Mouse (Mus musculus) limb, embryonic 14.5 days (tissue): ENCODE results near the gene Gsta1. TPM values are rescaled to one million over a fixed set of nuclear protein-coding genes. Genes with fewer than 3 reads are reported as not detected.
"Not testable (repeated sequence)": the region's sequence is repeated elsewhere in the genome, so short reads cannot be mapped to it uniquely, and the experiment has no call there.

Source experiments
- ATAC-seq: fragments of 200-750 bp; cut with Nextera tagmentation; 2 replicates; pipeline ENCODE4 v1.8.0; 2017; ENCODE audit warnings: low read depth, moderate number of reproducible peaks, moderate TSS enrichment; ENCODE audit not compliant: low FRiP score
- DNase-seq: peaks from one replicate; pipeline ENCODE4 v3.0.0-alpha.2; 2015; ENCODE audit warnings: low spot score
- H3K27ac ChIP-seq: fragments of 300-500 bp; sonication (generic); replicated peaks from 2 replicates; pipeline ENCODE4 v1.5.1; 2014; ENCODE audit warnings: low read depth, mild to moderate bottlenecking, low read length, moderate library complexity, mixed read lengths
- H3K27me3 ChIP-seq: fragments of 300-500 bp; sonication (generic); 2 replicates; pipeline ENCODE4 v1.6.1; 2014; ENCODE audit warnings: low read length, mixed read lengths; ENCODE audit not compliant: control insufficient read depth, insufficient read depth
- H3K36me3 ChIP-seq: fragments of 300-500 bp; sonication (generic); 2 replicates; pipeline ENCODE4 v1.6.1; 2014; ENCODE audit warnings: mild to moderate bottlenecking, low read length, moderate library complexity, mixed read lengths; ENCODE audit not compliant: control insufficient read depth, insufficient read depth
- H3K4me1 ChIP-seq: fragments of 300-500 bp; sonication (generic); 2 replicates; pipeline ENCODE4 v1.6.1; 2014; ENCODE audit warnings: antibody characterized with exemption, low read length, mixed read lengths; ENCODE audit not compliant: control insufficient read depth, insufficient read depth
- H3K4me2 ChIP-seq: fragments of 300-500 bp; sonication (generic); replicated peaks from 2 replicates; pipeline ENCODE4 v1.6.1; 2014; ENCODE audit warnings: low read depth, mild to moderate bottlenecking, low read length, moderate library complexity; ENCODE audit not compliant: severe bottlenecking
- H3K4me3 ChIP-seq: fragments of 300-500 bp; sonication (generic); replicated peaks from 2 replicates; pipeline ENCODE4 v1.5.1; 2014; ENCODE audit warnings: low read length
- H3K9ac ChIP-seq: fragments of 300-500 bp; sonication (generic); 2 replicates; pipeline ENCODE4 v1.6.1; 2014; ENCODE audit warnings: mild to moderate bottlenecking, low read depth, low read length, moderate library complexity; ENCODE audit not compliant: severe bottlenecking
- H3K9me3 ChIP-seq: fragments of 300-500 bp; sonication (generic); 2 replicates; pipeline ENCODE4 v1.6.1; 2016; ENCODE audit warnings: low read length; ENCODE audit not compliant: control insufficient read depth
- POLR2A ChIP-seq: fragments of 200-500 bp; IDR thresholded peaks from 2 replicates; pipeline ENCODE4 v1.8.0; 2012; ENCODE audit warnings: inconsistent platforms, mild to moderate bottlenecking, moderate library complexity, borderline replicate concordance; ENCODE audit not compliant: insufficient read depth, insufficient read length; ENCODE audit errors: extremely low read depth
- WGBS: fragments of 180-500 bp; shearing (Covaris S2); extraction: QIAGEN DNeasy Blood & Tissue Kit; methylation state at CpG from one replicate; pipeline ENCODE4 v1.1.7; 2014; 5-methylcytosine and 5-hydroxymethylcytosine counted together
- polyA plus RNA-seq, 2 experiments: library from polyadenylated mRNA; depleted of rRNA in 1 of 2; stranded (reverse) in 1 of 2; unstranded in 1 of 2; fragments of >200 nt; fragmentation: Nextera tagmentation in 1 of 2; extraction: Ambion mirVana in 1 of 2; gene quantifications; 2 replicates each; pipeline versions ENCODE4 v1.2.1 to v1.2.3; 2012 to 2014

The Gsta1 gene
- polyA plus RNA-seq, 2 experiments: 0.55 to 3.2 TPM

DNA sequence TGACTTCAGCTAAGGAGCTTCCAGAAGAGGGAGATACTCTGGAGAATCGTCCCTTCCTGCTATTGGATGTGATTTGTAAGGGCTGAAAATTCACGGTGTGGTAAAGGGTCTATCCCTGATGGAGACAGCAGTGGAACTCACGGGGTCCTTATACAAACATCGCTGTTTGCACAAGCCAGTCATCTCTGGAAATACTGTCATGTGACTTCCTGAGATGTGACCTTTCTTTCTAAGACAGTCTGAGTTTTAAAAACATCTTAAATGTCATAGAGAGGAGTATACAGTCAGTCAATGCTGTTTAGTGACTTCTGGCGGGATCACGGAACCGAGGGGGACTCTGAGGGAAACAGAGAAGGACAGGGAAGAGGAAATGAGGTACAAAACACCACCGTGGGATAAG is 7.8 kb upstream of the Gsta1 start:
- WGBS: 85% methylated on average over 8 of the region's 8 CpGs
- Histone ChIP-seq H3K36me3 (no peaks in the 10 kb centered on the region), H3K4me1 (0 out of 2 replicates have a peak, but pooled peaks cover 3% of the 10 kb centered on the region), H3K4me2 (no peak overlapping the region), H3K4me3 (no peak overlapping the region), H3K27me3 (no peaks in the 10 kb centered on the region), H3K9me3 (no peaks in the 10 kb centered on the region), H3K27ac (no peak overlapping the region), H3K9ac (no peak overlapping the region)
- TF ChIP-seq POLR2A: no peak
- ATAC-seq (no peak), DNase-seq (no peak)

DNA sequence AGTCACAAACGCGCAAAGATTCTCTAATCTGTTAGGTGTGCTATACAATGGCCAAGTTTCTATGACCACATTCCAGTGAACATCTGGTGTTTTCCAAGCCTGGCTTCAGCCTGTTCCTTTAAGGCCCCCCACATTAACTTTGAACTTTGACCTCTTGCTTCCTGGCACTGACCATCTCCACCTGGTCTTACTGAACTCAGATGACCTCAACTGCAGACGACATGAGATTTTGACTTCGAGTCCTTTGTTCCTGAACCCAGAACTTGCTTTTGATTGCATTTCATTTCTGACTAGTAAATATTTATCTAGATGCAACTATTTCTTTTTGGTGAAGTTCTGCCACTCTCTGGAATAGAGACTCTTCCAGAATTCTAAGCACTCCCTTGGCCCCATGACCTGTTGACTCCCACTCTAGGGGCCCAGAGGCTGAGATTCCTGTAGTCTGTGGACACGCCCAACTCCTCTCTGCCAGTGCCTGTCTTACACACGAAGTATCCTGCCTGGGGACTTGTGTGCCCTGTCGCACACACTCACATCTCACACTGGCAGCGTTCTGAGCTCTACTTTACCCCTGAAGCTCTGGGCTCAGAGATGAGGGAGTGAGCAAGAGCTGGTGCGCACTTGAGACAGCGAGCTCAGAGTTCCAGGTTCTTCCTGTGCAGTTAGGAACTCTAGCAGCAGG is 7.1 kb upstream of the Gsta1 start:
- TF ChIP-seq POLR2A: no peak
- no peaks in the 10 kb centered on the region for H3K36me3 ChIP-seq
- H3K4me1 ChIP-seq: 0 out of 2 replicates have a peak, but pooled peaks cover 3% of the 10 kb centered on the region
- H3K4me2 ChIP-seq: no peak overlapping the region
- DNase-seq: no peak
- H3K27me3 ChIP-seq: no peaks in the 10 kb centered on the region
- no peak overlapping the region for H3K9ac ChIP-seq
- H3K27ac ChIP-seq: no peak overlapping the region
- no peak for ATAC-seq
- H3K4me3 ChIP-seq: no peak overlapping the region
- 53% methylated on average over 10 of the region's 10 CpGs for whole genome bisulfite sequencing
- no peaks in the 10 kb centered on the region for H3K9me3 ChIP-seq

DNA sequence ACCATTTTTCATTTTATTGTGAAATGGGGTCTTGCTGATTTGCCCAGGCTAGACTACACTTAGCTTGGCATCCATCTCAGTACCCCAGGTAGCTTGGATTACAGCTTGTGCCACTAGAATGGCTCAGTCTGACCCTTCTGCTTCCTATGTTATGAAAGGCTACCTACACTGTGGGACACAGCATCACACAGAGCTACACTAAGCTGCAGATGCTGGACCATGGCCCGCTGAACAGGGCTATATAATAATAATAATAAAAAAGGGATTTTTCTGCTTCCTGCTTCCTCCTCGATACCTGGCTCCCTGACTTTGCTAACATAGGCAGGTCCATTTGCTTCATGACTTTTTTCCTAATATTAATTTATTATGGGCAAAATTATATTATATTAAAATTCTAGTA is 6.0 kb upstream of the Gsta1 start:
- WGBS: 76% methylated on average over 2 of the region's 2 CpGs
- Histone ChIP-seq H3K27ac (no peak overlapping the region), H3K4me2 (no peak overlapping the region), H3K9me3 (no peaks in the 10 kb centered on the region), H3K4me3 (no peak overlapping the region), H3K9ac (no peak overlapping the region), H3K36me3 (no peaks in the 10 kb centered on the region), H3K27me3 (no peaks in the 10 kb centered on the region), H3K4me1 (0 out of 2 replicates have a peak, but pooled peaks cover 3% of the 10 kb centered on the region)
- no peak for TF ChIP-seq POLR2A
- DNase-seq (no peak), ATAC-seq (no peak)

DNA sequence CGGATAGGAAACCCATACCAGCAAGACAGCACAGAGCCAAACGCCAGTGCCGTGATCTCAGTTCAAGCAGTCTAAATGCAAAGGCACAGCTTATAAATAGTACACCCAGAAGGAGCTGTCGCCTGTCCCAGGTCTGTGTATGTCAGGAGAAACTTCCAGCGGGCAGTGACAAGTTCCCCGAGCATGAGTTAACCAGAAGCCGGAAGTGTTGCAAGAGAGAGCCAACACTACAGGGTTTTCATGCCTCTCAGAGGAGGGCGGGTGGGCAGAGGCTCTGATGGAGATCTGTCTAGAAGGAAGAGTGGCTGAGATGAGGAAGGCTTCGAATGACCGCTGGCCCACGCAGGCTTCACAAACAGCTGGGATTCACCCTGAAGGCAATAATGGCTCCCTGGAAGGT is 5.2 kb upstream of the Gsta1 start:
- Histone ChIP-seq H3K27me3 (no peaks in the 10 kb centered on the region), H3K9me3 (no peaks in the 10 kb centered on the region), H3K4me3 (no peak overlapping the region), H3K4me2 (no peak overlapping the region), H3K27ac (no peak overlapping the region), H3K9ac (no peak overlapping the region), H3K4me1 (0 out of 2 replicates have a peak, but pooled peaks cover 3% of the 10 kb centered on the region), H3K36me3 (no peaks in the 10 kb centered on the region)
- 66% methylated on average over 11 of the region's 11 CpGs for WGBS
- ATAC-seq (no peak), DNase-seq (no peak)
- TF ChIP-seq POLR2A: no peak

DNA sequence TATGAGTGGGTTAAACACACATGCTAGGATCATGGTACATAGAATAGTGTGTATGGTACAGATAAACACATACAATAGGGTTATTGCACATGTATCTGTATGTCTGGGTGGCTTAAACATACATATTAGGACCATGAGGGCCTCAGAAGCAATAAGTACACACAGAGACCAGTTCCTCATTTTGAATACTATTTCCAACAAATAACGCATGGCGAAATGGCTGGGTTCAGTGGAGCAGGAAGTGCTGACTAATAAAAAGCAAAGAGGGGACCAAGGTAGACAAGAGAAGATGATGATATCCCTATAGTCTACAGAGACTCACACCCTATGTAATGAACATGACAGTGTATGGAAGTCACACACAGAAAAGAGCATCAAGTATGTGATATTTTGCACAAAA is 2.3 kb upstream of the Gsta1 start:
- no peak overlapping the region for H3K9ac ChIP-seq
- H3K4me1 ChIP-seq: 0 out of 2 replicates have a peak, but pooled peaks cover 3% of the 10 kb centered on the region
- no peaks in the 10 kb centered on the region for H3K27me3 ChIP-seq
- H3K4me3 ChIP-seq: no peak overlapping the region
- no peak for DNase-seq
- WGBS: 93% methylated on average over 2 of the region's 2 CpGs
- H3K27ac ChIP-seq: no peak overlapping the region
- TF ChIP-seq POLR2A: no peak
- no peaks in the 10 kb centered on the region for H3K36me3 ChIP-seq
- no peaks in the 10 kb centered on the region for H3K9me3 ChIP-seq
- H3K4me2 ChIP-seq: no peak overlapping the region
- ATAC-seq: no peak

DNA sequence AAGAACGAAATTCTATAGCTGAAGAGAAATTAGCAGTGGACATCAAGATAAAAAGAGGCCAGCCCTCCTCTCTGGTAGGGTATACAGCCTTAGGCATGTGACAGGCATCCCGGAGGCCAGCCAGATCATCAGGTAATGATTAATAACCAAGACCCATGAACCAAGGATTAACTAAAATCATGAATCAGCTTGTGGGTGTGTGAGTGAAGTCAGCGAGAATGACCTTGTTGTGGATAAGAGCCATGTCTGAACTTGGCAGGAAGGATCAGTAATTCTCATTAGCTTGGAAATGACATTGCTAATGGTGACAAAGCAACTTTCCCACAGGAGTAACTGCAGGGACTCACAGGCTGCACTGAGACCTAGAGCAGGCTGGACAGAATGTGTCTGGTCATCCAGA is 798 bp upstream of the Gsta1 start:
- H3K27me3 ChIP-seq, H3K36me3 ChIP-seq, ATAC-seq, H3K27ac ChIP-seq, DNase-seq, H3K9ac ChIP-seq, H3K4me2 ChIP-seq, H3K9me3 ChIP-seq, H3K4me3 ChIP-seq, H3K4me1 ChIP-seq: not testable (repeated sequence)
- 50% methylated on average over 3 of the region's 3 CpGs for WGBS

DNA sequence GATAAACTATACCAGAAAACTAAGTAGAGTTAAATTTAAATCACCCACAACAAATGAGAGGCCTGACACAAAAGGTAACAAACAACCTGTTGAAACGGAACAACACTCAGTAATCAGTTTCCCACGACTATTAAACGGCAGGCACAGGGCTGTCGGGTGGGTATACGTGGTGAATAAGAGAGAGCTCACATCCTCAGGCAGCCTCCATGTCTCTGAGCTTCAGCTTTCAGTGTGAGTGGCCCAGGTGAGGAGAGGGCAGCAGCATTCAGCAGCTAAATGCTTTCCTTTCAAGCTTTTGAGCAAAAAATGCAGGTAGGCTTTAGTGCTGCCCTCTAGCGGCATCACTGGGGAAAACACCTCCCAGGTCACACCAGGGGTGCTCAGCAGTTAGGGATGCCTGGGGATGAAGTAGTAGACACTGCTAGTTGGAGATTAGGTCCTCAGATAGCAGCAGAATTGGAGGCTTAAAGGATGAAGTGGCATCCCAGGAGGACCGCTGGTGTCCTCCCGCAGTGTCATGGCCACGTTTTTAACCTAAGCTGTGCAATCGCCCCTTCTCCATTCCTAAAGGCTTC is 2.8 kb downstream of the Gsta1 start:
- not testable (repeated sequence) for H3K9ac ChIP-seq, H3K4me2 ChIP-seq, DNase-seq, H3K4me1 ChIP-seq, H3K27ac ChIP-seq, H3K4me3 ChIP-seq, H3K36me3 ChIP-seq, H3K9me3 ChIP-seq, H3K27me3 ChIP-seq, ATAC-seq
- no CpG with 5 or more reads among the region's 10 CpGs for WGBS
